Mouse (Mus musculus) heart, adult 2 months (tissue): ENCODE measurements around the gene Tmem259.

Experiments used
- CTCF ChIP-seq: fragments of 200-600 bp; IDR thresholded peaks from 2 replicates; pipeline ENCODE4 v1.8.1; 2022; ENCODE audit warnings: antibody characterized with exemption, mild to moderate bottlenecking, moderate library complexity
- EP300 ChIP-seq: fragments of 200-500 bp; IDR thresholded peaks from 2 replicates; pipeline ENCODE4 v1.6.1; 2011; ENCODE audit warnings: low read depth, low read length, control low read depth; ENCODE audit not compliant: insufficient read depth
- POLR2A ChIP-seq: fragments of 200-500 bp; IDR thresholded peaks from 2 replicates; pipeline ENCODE4 v1.6.1; 2011; ENCODE audit warnings: mild to moderate bottlenecking, low read depth, low read length, control low read depth; ENCODE audit not compliant: insufficient read depth

DNA sequence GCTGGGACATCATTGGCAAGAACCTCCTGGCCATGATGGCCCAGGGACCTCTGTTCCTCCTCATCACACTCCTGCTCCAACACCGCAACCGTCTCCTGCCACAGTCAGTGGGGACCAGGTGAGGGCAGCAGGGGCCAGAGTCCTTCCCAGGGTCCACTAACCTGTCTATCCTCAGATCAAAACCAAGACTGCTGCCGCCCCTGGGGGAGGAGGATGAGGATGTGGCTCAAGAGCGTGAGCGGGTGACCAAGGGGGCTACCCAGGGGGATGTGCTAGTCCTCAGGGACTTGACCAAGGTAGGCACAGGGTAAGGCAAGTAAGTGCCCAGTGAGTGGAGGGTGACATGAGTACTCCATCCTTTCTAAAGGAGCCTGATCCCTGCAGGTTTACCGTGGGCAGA, 27.6 kb upstream of the Tmem259 start:
- TF ChIP-seq CTCF (no peak), POLR2A (no peak), EP300 (no peak)
